Comparison of ENCODE assay signal across 9 mouse cellular contexts in genomic region chr8:120364093-120364725, GRCm38 (mm10).
DNase-seq lines count a peak whose midpoint lies in the region; ATAC-seq and TF ChIP-seq lines count a peak whose summit lies in the region.
"Had no signal": no experiment of that assay in that cellular context is flagged by ENCODE, and none has a peak within 500 bp of the region (broad histone marks: within the 10 kb centered on the region; RNA-seq: fewer than 3 reads in every experiment).

No protein-coding gene starts in this region.

- peak overlapping the region; percentile 70 for H3K27ac ChIP-seq in layer of hippocampus, adult 2 months
- peak overlapping the region; percentile 54 for H3K27ac ChIP-seq in heart, postnatal 0 days (ENCODE audit: low read depth)
- peak overlapping the region; percentile 15; the same call in 1 of the 2 replicates for H3K27ac ChIP-seq in neural tube, embryonic 12.5 days
- H3K27ac ChIP-seq in midbrain, embryonic 14.5 days (replicated peaks; ENCODE audit: low read depth, low read length), result no peak overlapping the region
- H3K27ac ChIP-seq: midbrain, embryonic 12.5 days had no signal

- WGBS in heart, postnatal 0 days, result 36% methylated on average over 7 of the region's 7 CpGs
- 41% methylated on average over 7 of the region's 7 CpGs for WGBS in neural tube, embryonic 12.5 days
- WGBS in midbrain, embryonic 14.5 days, result 40% methylated on average over 7 of the region's 7 CpGs

- H3K9me3 ChIP-seq in heart, postnatal 0 days (replicated peaks; ENCODE audit: control insufficient read depth, low read length), result no peaks in the 10 kb centered on the region
- H3K9me3 ChIP-seq in neural tube, embryonic 12.5 days, result no peaks in the 10 kb centered on the region
- H3K9me3 ChIP-seq in midbrain, embryonic 14.5 days (ENCODE audit: control insufficient read depth, low read length), result no peaks in the 10 kb centered on the region
- H3K9me3 ChIP-seq: midbrain, embryonic 12.5 days had no signal

- H3K4me3 ChIP-seq in layer of hippocampus, adult 2 months, result no peak overlapping the region
- no peak overlapping the region for H3K4me3 ChIP-seq in heart, postnatal 0 days (ENCODE audit: low read depth, low read length)
- H3K4me3 ChIP-seq in neural tube, embryonic 12.5 days, result no peak overlapping the region
- no peak overlapping the region for H3K4me3 ChIP-seq in midbrain, embryonic 14.5 days (replicated peaks; ENCODE audit: low read depth, low read length)
- H3K4me3 ChIP-seq: midbrain, embryonic 12.5 days had no signal

- ATAC-seq in heart, postnatal 0 days (ENCODE audit: insufficient read depth, low read depth), result peak; percentile 5; the same call in 1 of the 2 replicates
- no peak for ATAC-seq in neural tube, embryonic 12.5 days (ENCODE audit: low FRiP score, low read depth)
- ATAC-seq in midbrain, embryonic 14.5 days (ENCODE audit: low FRiP score, low TSS enrichment), result no peak

- peak; percentile 78 for TF ChIP-seq CTCF in layer of hippocampus, adult 2 months (conservative IDR thresholded peaks at IDR 0.05)
- TF ChIP-seq CTCF in heart, postnatal 0 days (IDR thresholded peaks at IDR 0.05; ENCODE audit: low read depth), result peak; percentile 50

- H3K36me3 ChIP-seq in heart, postnatal 0 days (replicated peaks; ENCODE audit: control insufficient read depth, insufficient read depth, low read length), result no peaks in the 10 kb centered on the region
- no peaks in the 10 kb centered on the region for H3K36me3 ChIP-seq in neural tube, embryonic 12.5 days
- no peaks in the 10 kb centered on the region for H3K36me3 ChIP-seq in midbrain, embryonic 14.5 days (ENCODE audit: control insufficient read depth, insufficient read depth, low read length)
- H3K36me3 ChIP-seq: midbrain, embryonic 12.5 days had no signal

- peaks cover 25% of the 10 kb centered on the region for H3K4me1 ChIP-seq in heart, postnatal 0 days (ENCODE audit: control insufficient read depth, insufficient read depth)
- H3K4me1 ChIP-seq in neural tube, embryonic 12.5 days, result peaks cover 61% of the 10 kb centered on the region
- H3K4me1 ChIP-seq in midbrain, embryonic 14.5 days (ENCODE audit: control insufficient read depth, insufficient read depth, low read length), result 0 out of 2 replicates have a peak, but pooled peaks cover 6% of the 10 kb centered on the region

- H3K9ac ChIP-seq in heart, postnatal 0 days (replicated peaks; ENCODE audit: low read depth, low read length), result no peak overlapping the region
- H3K9ac ChIP-seq in neural tube, embryonic 12.5 days, result no peak overlapping the region
- no peak overlapping the region for H3K9ac ChIP-seq in midbrain, embryonic 14.5 days (replicated peaks; ENCODE audit: low read length)
- H3K9ac ChIP-seq: midbrain, embryonic 12.5 days had no signal

- no peak for TF ChIP-seq EP300 in heart, postnatal 0 days (IDR thresholded peaks at IDR 0.05; ENCODE audit: low read depth)

- H3K27me3 ChIP-seq in heart, postnatal 0 days (ENCODE audit: control insufficient read depth, insufficient read depth, low read length), result no peaks in the 10 kb centered on the region
- no peaks in the 10 kb centered on the region for H3K27me3 ChIP-seq in neural tube, embryonic 12.5 days (replicated peaks)
- no peaks in the 10 kb centered on the region for H3K27me3 ChIP-seq in midbrain, embryonic 14.5 days (ENCODE audit: control insufficient read depth, insufficient read depth, low read length)

- no peak overlapping the region for H3K4me2 ChIP-seq in heart, postnatal 0 days (ENCODE audit: low read depth, low read length)
- H3K4me2 ChIP-seq in neural tube, embryonic 12.5 days (replicated peaks), result no peak overlapping the region
- H3K4me2 ChIP-seq in midbrain, embryonic 14.5 days (ENCODE audit: low read length), result no peak overlapping the region
- H3K4me2 ChIP-seq: midbrain, embryonic 12.5 days had no signal

- DNase-seq in layer of hippocampus, adult 2 months (ENCODE audit: low spot score in 2 of 2), result peak in 1 of 2 experiments; percentile 43
- DNase-seq in layer of hippocampus, adult 8-10 months (ENCODE audit: low spot score in 2 of 2), result no peak
- peak; percentile 67 for DNase-seq in adrenal gland, postnatal 10 days
- no peak for DNase-seq in heart, postnatal 0 days (ENCODE audit: low spot score)
- peak; percentile 77 for DNase-seq in liver
- no peak for DNase-seq in frontal cortex, postnatal 36 days (ENCODE audit: low spot score in 2 of 2)
- no peak for DNase-seq in midbrain, embryonic 14.5 days

Comparison
In these comparisons a context has a peak if more than half of its experiments do, and no peak if none do; other contexts are left out.
1. DNase-seq: peak in adrenal gland, postnatal 10 days (single experiment) and liver (single experiment); none in layer of hippocampus, adult 8-10 months (0 of 2), heart, postnatal 0 days (single experiment), frontal cortex, postnatal 36 days (0 of 2) and midbrain, embryonic 14.5 days (single experiment).